Mouse (Mus musculus) megakaryocyte, embryonic 14.5 days (primary cell): ENCODE data around the gene Ssbp3.

ENCODE experiments used
- FLI1 ChIP-seq: IDR thresholded peaks from 2 replicates; pipeline ENCODE4 v1.6.1; 2012; ENCODE audit warnings: low read length, inconsistent platforms, mixed read lengths
- GATA1 ChIP-seq: IDR thresholded peaks from 3 replicates; pipeline ENCODE4 v1.6.1; 2012; ENCODE audit warnings: mixed read lengths, low read length, inconsistent platforms, borderline replicate concordance

DNA sequence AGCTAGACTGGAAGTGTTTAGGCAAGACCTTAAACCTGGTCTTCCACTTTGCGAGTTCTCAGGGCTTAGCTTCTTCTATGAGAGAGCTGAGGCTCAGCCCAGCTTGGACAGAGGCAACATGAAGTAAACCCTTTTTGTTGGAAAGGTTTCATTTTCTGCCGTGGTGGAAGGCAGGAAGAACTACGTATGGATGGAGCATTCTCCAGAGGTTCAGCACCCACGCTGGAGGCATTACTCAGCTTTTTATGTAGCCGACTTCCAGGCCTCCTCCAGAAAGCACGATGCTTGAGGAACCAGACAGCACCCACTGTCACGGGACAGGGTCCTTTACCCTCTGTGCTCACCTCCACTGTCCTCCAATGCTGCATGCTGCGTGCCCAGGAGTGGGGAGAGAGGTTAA lies 48.6 kb upstream of the Ssbp3 start:
- TF ChIP-seq GATA1 (no peak), FLI1 (no peak)
